ENCODE assay signal across 19 mouse cellular contexts in the genomic region with DNA sequence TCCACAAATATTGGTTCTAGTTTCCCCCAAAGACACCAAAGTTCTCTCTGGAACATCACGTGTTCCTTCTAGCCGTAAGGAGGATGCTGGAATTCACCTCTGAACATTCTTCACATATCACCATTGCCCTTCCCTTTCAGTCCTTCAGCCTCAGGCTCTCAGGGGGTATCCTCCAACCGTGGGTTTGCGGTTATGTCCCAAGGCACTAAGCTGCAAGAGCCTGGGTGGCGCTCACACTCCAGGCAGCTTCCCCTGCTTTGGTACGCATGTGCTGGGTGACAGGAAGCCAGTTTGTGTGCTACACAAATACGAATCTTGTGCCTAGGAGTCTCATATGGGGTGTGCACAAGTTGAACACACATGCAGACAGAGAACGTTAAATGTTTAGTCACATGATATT. TPM values are rescaled to one million over a fixed set of nuclear protein-coding genes. Genes with fewer than 3 reads are reported as not detected.
DNase-seq lines count a peak whose midpoint lies in the region; ATAC-seq and TF ChIP-seq lines count a peak whose summit lies in the region.
"Had no signal": no experiment of that assay in that cellular context is flagged by ENCODE, and none has a peak within 500 bp of the region (broad histone marks: within the 10 kb centered on the region; RNA-seq: fewer than 3 reads in every experiment).

No protein-coding gene starts in this region.

- peak overlapping the region; percentile 79 for H3K4me3 ChIP-seq in gastrocnemius, adult 2 months
- no peak overlapping the region for H3K4me3 ChIP-seq in liver, postnatal 0 days (ENCODE audit: low read depth, low read length)
- H3K4me3 ChIP-seq in liver, embryonic 12.5 days: no peak overlapping the region
- no peak overlapping the region for H3K4me3 ChIP-seq in kidney, embryonic 16.5 days (ENCODE audit: low read length)
- H3K4me3 ChIP-seq: embryonic facial prominence, embryonic 12.5 days; forebrain, embryonic 12.5 days; heart, embryonic 12.5 days; hindbrain, embryonic 15.5 days had no signal

- H3K27me3 ChIP-seq in liver, postnatal 0 days (ENCODE audit: insufficient read depth, low read length): no peaks in the 10 kb centered on the region
- H3K27me3 ChIP-seq in liver, embryonic 12.5 days (replicated peaks): no peaks in the 10 kb centered on the region
- no peaks in the 10 kb centered on the region for H3K27me3 ChIP-seq in kidney, embryonic 16.5 days (ENCODE audit: insufficient read depth, low read length)
- H3K27me3 ChIP-seq: embryonic facial prominence, embryonic 12.5 days; forebrain, embryonic 12.5 days; heart, embryonic 12.5 days; hindbrain, embryonic 15.5 days had no signal

- H3K9ac ChIP-seq in liver, postnatal 0 days (replicated peaks): no peak overlapping the region
- no peak overlapping the region for H3K9ac ChIP-seq in liver, embryonic 12.5 days
- H3K9ac ChIP-seq in kidney, embryonic 16.5 days (replicated peaks; ENCODE audit: low read length): no peak overlapping the region
- H3K9ac ChIP-seq: embryonic facial prominence, embryonic 12.5 days; forebrain, embryonic 12.5 days; heart, embryonic 12.5 days; hindbrain, embryonic 15.5 days had no signal

- 63% methylated on average over 8 of the region's 8 CpGs for WGBS in liver, postnatal 0 days (ENCODE audit: insufficient replicate concordance)
- WGBS in liver, embryonic 12.5 days (ENCODE audit: insufficient replicate concordance): 71% methylated on average over 8 of the region's 8 CpGs
- WGBS in kidney, embryonic 16.5 days: 86% methylated on average over 8 of the region's 8 CpGs

- peak overlapping the region; percentile 95 for H3K27ac ChIP-seq in gastrocnemius, adult 2 months
- peak overlapping the region; percentile 26; the same call in 1 of the 2 replicates for H3K27ac ChIP-seq in liver, postnatal 0 days (ENCODE audit: low read depth)
- H3K27ac ChIP-seq in liver, embryonic 12.5 days: no peak overlapping the region
- H3K27ac ChIP-seq in kidney, embryonic 16.5 days (ENCODE audit: low read length): no peak overlapping the region
- H3K27ac ChIP-seq: embryonic facial prominence, embryonic 12.5 days; forebrain, embryonic 12.5 days; hindbrain, embryonic 15.5 days had no signal

- H3K36me3 ChIP-seq in liver, postnatal 0 days (replicated peaks; ENCODE audit: insufficient read depth, low read length): 0 out of 2 replicates have a peak, but pooled peaks cover 3% of the 10 kb centered on the region
- no peaks in the 10 kb centered on the region for H3K36me3 ChIP-seq in liver, embryonic 12.5 days
- H3K36me3 ChIP-seq in kidney, embryonic 16.5 days (ENCODE audit: insufficient read depth, low read length): no peaks in the 10 kb centered on the region
- H3K36me3 ChIP-seq: embryonic facial prominence, embryonic 12.5 days; forebrain, embryonic 12.5 days; hindbrain, embryonic 15.5 days had no signal

- no peak for ATAC-seq in liver, postnatal 0 days
- ATAC-seq in liver, embryonic 12.5 days: no peak
- no peak for ATAC-seq in erythroblast, adult 5-6 weeks (replicated peaks; ENCODE audit: low FRiP score, poor library complexity, severe bottlenecking)
- ATAC-seq in kidney, embryonic 16.5 days (ENCODE audit: low FRiP score, low TSS enrichment): no peak
- ATAC-seq: forebrain, embryonic 16.5 days had no signal

- peaks cover 28% of the 10 kb centered on the region for H3K4me1 ChIP-seq in liver, postnatal 0 days (ENCODE audit: insufficient read depth)
- no peaks in the 10 kb centered on the region for H3K4me1 ChIP-seq in liver, embryonic 12.5 days
- peaks cover 3% of the 10 kb centered on the region; the same call in 1 of the 2 replicates for H3K4me1 ChIP-seq in kidney, embryonic 16.5 days (ENCODE audit: insufficient read depth, low read length)
- H3K4me1 ChIP-seq: embryonic facial prominence, embryonic 12.5 days; forebrain, embryonic 12.5 days; hindbrain, embryonic 15.5 days had no signal

- no peak for TF ChIP-seq CTCF in gastrocnemius, adult 2 months (IDR thresholded peaks at IDR 0.05)
- no peak for TF ChIP-seq CTCF in liver, postnatal 0 days (IDR thresholded peaks at IDR 0.05; ENCODE audit: low read depth)

- no peak overlapping the region for H3K4me2 ChIP-seq in liver, postnatal 0 days (ENCODE audit: low read depth, low read length)
- no peak overlapping the region for H3K4me2 ChIP-seq in liver, embryonic 12.5 days
- H3K4me2 ChIP-seq in kidney, embryonic 16.5 days (replicated peaks; ENCODE audit: low read depth, low read length): no peak overlapping the region
- H3K4me2 ChIP-seq: embryonic facial prominence, embryonic 12.5 days; forebrain, embryonic 12.5 days; heart, embryonic 12.5 days; hindbrain, embryonic 15.5 days had no signal

- no peaks in the 10 kb centered on the region for H3K9me3 ChIP-seq in liver, postnatal 0 days (ENCODE audit: low read length)
- no peaks in the 10 kb centered on the region for H3K9me3 ChIP-seq in liver, embryonic 12.5 days (replicated peaks)
- H3K9me3 ChIP-seq in kidney, embryonic 16.5 days (ENCODE audit: low read length): no peaks in the 10 kb centered on the region
- H3K9me3 ChIP-seq: embryonic facial prominence, embryonic 12.5 days; forebrain, embryonic 12.5 days; heart, embryonic 12.5 days; hindbrain, embryonic 15.5 days had no signal

- intact Hi-C loops in gastrocnemius, adult 2 months (cut with DNase I): no loop called here

- DNase-seq in gastrocnemius, adult 2 months: no peak
- DNase-seq in gastrocnemius, postnatal 10 days: no peak
- no peak for DNase-seq in liver, postnatal 0 days
- peak; percentile 25 for DNase-seq in ZHBTc4 (ENCODE audit: low read depth, low spot score)
- DNase-seq: adrenal gland, postnatal 10 days; cerebellum, adult 11 months; cerebellum, adult 9-10 months; cerebellum, postnatal 25 days; gastrocnemius, postnatal 25 days; heart, adult 18-20 months; heart, postnatal 36 days had no signal

- TF ChIP-seq EP300 in liver, postnatal 0 days (IDR thresholded peaks at IDR 0.05; ENCODE audit: low read depth): no peak

RNA-seq across cellular contexts. Expression of a gene that starts 36.8 kb away (rescaled TPM):
- total RNA-seq in gastrocnemius, adult 2 months (2021): 10 to 100 TPM; 22.6 to 25.5 TPM
- 10 to 100 TPM; 29.5 to 32.4 TPM for total RNA-seq in gastrocnemius, postnatal 10 days (2021)
- 9.8 and 13.4 TPM in 2 replicates for polyA plus RNA-seq in liver, postnatal 0 days (2015; fragmentation: Nextera tagmentation; extraction: Ambion mirVana)
- 25.5 and 25.9 TPM in 2 replicates for polyA plus RNA-seq in liver, embryonic 12.5 days (2016; fragmentation: Nextera tagmentation; extraction: Ambion mirVana)
- total RNA-seq in erythroblast, adult 5-6 weeks (2015; ENCODE audit: low replicate concordance): 15.7 and 27.9 TPM in 2 replicates
- total RNA-seq in erythroblast, adult 5-6 weeks (2017; ENCODE audit: low replicate concordance): 12.5 and 24.1 TPM in 2 replicates
- 27.6 and 28.1 TPM in 2 replicates for polyA plus RNA-seq in kidney, embryonic 16.5 days (2015; fragmentation: Nextera tagmentation; extraction: Ambion mirVana)

Comparison
In these comparisons a context has a peak if more than half of its experiments do, and no peak if none do; other contexts are left out.
1. H3K27ac ChIP-seq: peak in gastrocnemius, adult 2 months (single experiment) and liver, postnatal 0 days (single experiment); none in liver, embryonic 12.5 days (single experiment) and kidney, embryonic 16.5 days (single experiment).